Mouse (Mus musculus) lung, postnatal 0 days (tissue): ENCODE results near the gene Cdc14a. TPM values are rescaled to one million over a fixed set of nuclear protein-coding genes. Genes with fewer than 3 reads are reported as not detected.

Source experiments
- ATAC-seq: fragments of 200-750 bp; cut with Nextera tagmentation; 2 replicates; pipeline ENCODE4 v1.8.0; 2017; ENCODE audit warnings: moderate library complexity
- DNase-seq: peaks from one replicate; pipeline ENCODE4 v3.0.0-alpha.2; 2016; ENCODE audit warnings: low spot score
- H3K27ac ChIP-seq: fragments of 300-500 bp; sonication (generic); 2 replicates; pipeline ENCODE4 v1.5.1; 2014; ENCODE audit warnings: antibody characterized with exemption, mild to moderate bottlenecking, low read length, mixed read lengths
- H3K27me3 ChIP-seq: fragments of 300-500 bp; sonication (generic); replicated peaks from 2 replicates; pipeline ENCODE4 v1.6.1; 2014; ENCODE audit warnings: low read length, mixed read lengths; ENCODE audit not compliant: insufficient read depth
- H3K36me3 ChIP-seq: fragments of 300-500 bp; sonication (generic); 2 replicates; pipeline ENCODE4 v1.6.1; 2014; ENCODE audit warnings: low read length, mixed read lengths; ENCODE audit not compliant: insufficient read depth
- H3K4me1 ChIP-seq: fragments of 300-500 bp; sonication (generic); 2 replicates; pipeline ENCODE4 v1.6.1; 2014; ENCODE audit warnings: antibody characterized with exemption, low read depth, low read length, mixed read lengths; ENCODE audit not compliant: insufficient read depth
- H3K4me2 ChIP-seq: fragments of 300-500 bp; sonication (generic); replicated peaks from 2 replicates; pipeline ENCODE4 v1.6.1; 2014; ENCODE audit warnings: low read depth, mild to moderate bottlenecking, low read length, moderate library complexity, mixed read lengths
- H3K4me3 ChIP-seq: fragments of 300-500 bp; sonication (generic); 2 replicates; pipeline ENCODE4 v1.5.1; 2014; ENCODE audit warnings: low read depth, low read length
- H3K9ac ChIP-seq: fragments of 300-500 bp; sonication (generic); replicated peaks from 2 replicates; pipeline ENCODE4 v1.6.1; 2014; ENCODE audit warnings: low read depth, mild to moderate bottlenecking
- H3K9me3 ChIP-seq: fragments of 300-500 bp; sonication (generic); 2 replicates; pipeline ENCODE4 v1.6.1; 2016; ENCODE audit warnings: low read length, mixed read lengths
- CTCF ChIP-seq: IDR thresholded peaks from 2 replicates; pipeline ENCODE4 v1.5.1; 2016; ENCODE audit warnings: antibody characterized with exemption, mild to moderate bottlenecking
- EP300 ChIP-seq: IDR thresholded peaks from 2 replicates; pipeline ENCODE4 v1.6.1; 2016; ENCODE audit warnings: antibody characterized with exemption, mild to moderate bottlenecking, control low read depth
- WGBS: fragments of 180-500 bp; shearing (Covaris S2); extraction: QIAGEN DNeasy Blood & Tissue Kit; methylation state at CpG from one replicate; pipeline ENCODE4 v1.1.7; 2014; 5-methylcytosine and 5-hydroxymethylcytosine counted together
- polyA plus RNA-seq: library from polyadenylated mRNA; unstranded; fragments of >200 nt; fragmentation: Nextera tagmentation; extraction: Ambion mirVana; gene quantifications from 2 replicates; pipeline ENCODE4 v1.2.1, GENCODE M21; 2015

The Cdc14a gene
- polyA plus RNA-seq, 1 experiment from 2014 or later = 8.2 TPM

- no peak overlapping the region for H3K4me3 ChIP-seq
- TF ChIP-seq CTCF (no peak), EP300 (no peak)
- ATAC-seq = no peak
- no peaks in the 10 kb centered on the region for H3K9me3 ChIP-seq
- no peaks in the 10 kb centered on the region for H3K36me3 ChIP-seq
- no peaks in the 10 kb centered on the region for H3K4me1 ChIP-seq
- H3K9ac ChIP-seq = no peak overlapping the region
- no peak for DNase-seq
- no peaks in the 10 kb centered on the region for H3K27me3 ChIP-seq
- 86% methylated on average over 5 of the region's 5 CpGs for WGBS
- no peak overlapping the region for H3K27ac ChIP-seq
- H3K4me2 ChIP-seq = no peak overlapping the region
Measured at GRCm38 (mm10) chr3:116319696-116320095, 104.1 kb downstream of the Cdc14a start.

GRCm38 (mm10) chr3:116311838-116312237, 112.0 kb downstream of the Cdc14a start:
- no peaks in the 10 kb centered on the region for H3K36me3 ChIP-seq
- no peak overlapping the region for H3K9ac ChIP-seq
- 82% methylated on average over 4 of the region's 4 CpGs for WGBS
- ATAC-seq (no peak), DNase-seq (no peak)
- no peak overlapping the region for H3K4me2 ChIP-seq
- H3K4me1 ChIP-seq = no peaks in the 10 kb centered on the region
- H3K27ac ChIP-seq = no peak overlapping the region
- H3K27me3 ChIP-seq = no peaks in the 10 kb centered on the region
- H3K4me3 ChIP-seq = no peak overlapping the region
- no peaks in the 10 kb centered on the region for H3K9me3 ChIP-seq
- no peak for TF ChIP-seq CTCF
- TF ChIP-seq EP300 = no peak

DNA sequence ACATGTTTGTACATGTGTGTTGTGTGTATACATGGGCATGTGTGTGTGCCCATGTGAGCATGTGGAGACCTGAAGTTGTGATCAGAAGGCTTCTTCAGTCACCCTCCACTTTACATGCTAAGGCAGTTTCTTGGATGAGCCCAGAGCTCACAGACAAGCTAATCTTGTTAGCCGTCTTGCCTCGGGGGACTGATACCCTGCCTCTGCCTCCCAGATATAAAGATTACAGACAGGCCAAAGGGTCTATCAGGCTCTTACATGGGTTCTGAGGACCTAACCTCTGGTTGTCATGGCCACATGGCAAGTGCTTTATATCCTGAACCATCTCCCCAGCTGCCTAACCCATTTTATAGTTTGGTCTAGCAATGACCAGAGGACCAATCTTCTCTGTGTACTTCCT, 112.7 kb downstream of the Cdc14a start:
- Histone ChIP-seq H3K9ac (no peak overlapping the region), H3K27me3 (no peaks in the 10 kb centered on the region), H3K4me2 (no peak overlapping the region), H3K9me3 (no peaks in the 10 kb centered on the region), H3K4me1 (no peaks in the 10 kb centered on the region), H3K4me3 (no peak overlapping the region), H3K36me3 (no peaks in the 10 kb centered on the region), H3K27ac (no peak overlapping the region)
- TF ChIP-seq CTCF (no peak), EP300 (no peak)
- ATAC-seq (no peak), DNase-seq (no peak)
- WGBS = 92% methylated on average over 2 of the region's 2 CpGs

DNA sequence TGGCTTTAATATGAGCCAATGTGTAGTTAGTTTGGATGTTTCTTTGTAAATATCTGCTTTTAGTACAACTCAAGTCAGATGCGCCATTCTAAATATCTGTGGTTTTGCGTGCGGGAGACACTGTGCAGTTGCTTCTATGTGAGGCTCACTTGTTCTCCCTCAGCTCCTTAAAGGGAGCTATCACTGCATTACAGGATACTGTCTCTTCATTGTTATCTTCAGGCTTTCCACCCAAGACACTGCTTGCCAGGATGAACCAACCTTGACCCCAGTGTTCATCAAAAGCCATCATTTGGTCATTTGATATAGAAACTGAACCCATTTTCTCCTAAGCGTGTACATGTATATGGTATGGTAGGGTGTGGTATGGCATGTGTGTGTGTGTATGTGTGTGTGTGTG, 113.2 kb downstream of the Cdc14a start:
- no peaks in the 10 kb centered on the region for H3K36me3 ChIP-seq
- no peak for DNase-seq
- no peak overlapping the region for H3K27ac ChIP-seq
- no peaks in the 10 kb centered on the region for H3K27me3 ChIP-seq
- no peak overlapping the region for H3K4me3 ChIP-seq
- WGBS = 96% methylated on average over 4 of the region's 4 CpGs
- no peaks in the 10 kb centered on the region for H3K9me3 ChIP-seq
- no peak for ATAC-seq
- H3K4me2 ChIP-seq = no peak overlapping the region
- no peaks in the 10 kb centered on the region for H3K4me1 ChIP-seq
- H3K9ac ChIP-seq = no peak overlapping the region
- TF ChIP-seq EP300 (no peak), CTCF (no peak)

DNA sequence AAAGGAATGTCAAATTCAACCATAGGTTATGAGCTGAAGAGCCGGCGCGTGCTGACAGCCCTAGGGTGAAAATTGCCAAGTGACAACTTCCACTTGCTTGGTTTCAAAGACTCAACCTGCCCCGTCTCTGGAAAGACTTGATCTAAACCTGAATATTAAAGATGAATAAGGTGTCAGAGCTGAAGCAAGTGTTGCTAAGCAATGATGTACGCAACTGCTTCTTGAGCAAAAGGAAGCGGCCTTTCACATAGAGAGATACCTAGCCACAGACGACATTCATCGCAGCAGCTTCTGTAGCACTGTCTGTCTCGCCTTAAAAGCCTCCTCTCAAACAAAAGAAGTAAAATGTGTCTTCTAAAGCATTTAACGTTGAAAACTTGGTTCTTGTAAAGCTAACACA, 113.8 kb downstream of the Cdc14a start:
- H3K36me3 ChIP-seq = no peaks in the 10 kb centered on the region
- no peaks in the 10 kb centered on the region for H3K4me1 ChIP-seq
- DNase-seq (no peak), ATAC-seq (no peak)
- H3K9ac ChIP-seq = no peak overlapping the region
- no peaks in the 10 kb centered on the region for H3K27me3 ChIP-seq
- 92% methylated on average over 10 of the region's 10 CpGs for WGBS
- no peak overlapping the region for H3K27ac ChIP-seq
- no peaks in the 10 kb centered on the region for H3K9me3 ChIP-seq
- no peak overlapping the region for H3K4me2 ChIP-seq
- no peak overlapping the region for H3K4me3 ChIP-seq
- no peak for TF ChIP-seq CTCF
- no peak for TF ChIP-seq EP300

DNA sequence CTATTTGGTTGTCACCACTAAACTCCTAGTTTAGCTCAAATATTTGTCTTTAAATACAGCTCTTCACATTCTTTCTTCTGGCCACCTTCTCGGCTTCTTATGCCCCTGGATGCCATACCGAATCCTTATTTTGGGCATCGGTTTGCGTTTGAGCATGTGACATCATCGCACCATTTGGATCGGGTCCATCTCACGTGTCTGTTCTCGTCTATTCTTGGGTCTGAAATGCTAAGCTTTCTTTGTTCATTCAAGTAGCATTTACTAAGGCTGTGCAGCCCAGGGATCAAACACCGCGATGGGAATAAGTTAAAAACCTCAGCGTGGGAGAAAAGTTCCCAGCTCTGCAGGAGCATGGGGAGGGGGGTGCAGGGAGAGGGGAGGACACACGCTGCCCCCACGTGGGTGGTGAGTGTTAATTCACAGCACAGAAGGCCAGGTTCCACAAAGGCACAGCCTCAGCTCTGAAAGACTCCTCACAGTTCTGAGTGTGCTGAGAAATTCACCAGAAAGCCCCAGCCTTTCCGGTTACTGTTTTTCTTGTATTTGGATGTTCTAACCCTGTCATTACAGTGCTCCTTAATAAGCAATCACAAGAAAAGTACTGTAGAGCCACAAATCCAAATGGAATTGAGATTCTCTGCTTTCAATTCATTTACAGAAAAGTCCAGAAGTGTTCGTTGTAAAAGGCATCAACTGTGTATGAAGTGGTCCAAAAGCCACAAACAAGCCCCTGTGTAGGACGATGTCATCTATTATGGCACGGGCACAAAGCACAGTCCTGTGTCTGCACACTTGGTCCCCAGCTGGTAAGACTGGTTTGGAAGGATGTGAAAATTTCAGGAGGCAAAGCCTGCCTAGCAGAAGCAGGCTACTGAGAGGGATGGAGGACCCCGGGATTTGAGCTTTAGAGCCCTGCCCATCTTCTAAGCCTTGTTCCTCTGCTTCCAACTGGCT, 118.8 kb downstream of the Cdc14a start:
- TF ChIP-seq EP300 = no peak
- peak; percentile 41 for TF ChIP-seq CTCF
- Histone ChIP-seq H3K36me3 (no peaks in the 10 kb centered on the region), H3K9me3 (no peaks in the 10 kb centered on the region), H3K9ac (no peak overlapping the region), H3K27ac (no peak overlapping the region), H3K4me3 (no peak overlapping the region), H3K27me3 (no peaks in the 10 kb centered on the region), H3K4me2 (no peak overlapping the region), H3K4me1 (0 out of 2 replicates have a peak, but pooled peaks cover 4% of the 10 kb centered on the region)
- ATAC-seq = no peak
- peak; percentile 7 for DNase-seq
- 76% methylated on average over 18 of the region's 18 CpGs for WGBS
